Mouse (Mus musculus) stomach, postnatal 0 days (tissue): ENCODE data around the gene Fam71b. TPM values are rescaled to one million over a fixed set of nuclear protein-coding genes. Genes with fewer than 3 reads are reported as not detected.

Experiments used
- ATAC-seq: fragments of 200-750 bp; cut with Nextera tagmentation; 2 replicates; pipeline ENCODE4 v1.8.0; 2017; ENCODE audit not compliant: low FRiP score, low TSS enrichment
- DNase-seq: peaks from one replicate; pipeline ENCODE4 v3.0.0-alpha.2; 2016; ENCODE audit warnings: low spot score
- H3K27ac ChIP-seq: fragments of 300-500 bp; sonication (generic); replicated peaks from 2 replicates; pipeline ENCODE4 v1.5.1; 2014; ENCODE audit warnings: mild to moderate bottlenecking, control low read depth
- H3K27me3 ChIP-seq: fragments of 300-500 bp; sonication (generic); 2 replicates; pipeline ENCODE4 v1.6.1; 2014; ENCODE audit warnings: low read length; ENCODE audit not compliant: control insufficient read depth, insufficient read depth
- H3K36me3 ChIP-seq: fragments of 300-500 bp; sonication (generic); 2 replicates; pipeline ENCODE4 v1.6.1; 2014; ENCODE audit warnings: low read length, mixed read lengths; ENCODE audit not compliant: control insufficient read depth, insufficient read depth
- H3K4me1 ChIP-seq: fragments of 300-500 bp; sonication (generic); replicated peaks from 2 replicates; pipeline ENCODE4 v1.6.1; 2014; ENCODE audit warnings: antibody characterized with exemption; ENCODE audit not compliant: control insufficient read depth, insufficient read depth
- H3K4me2 ChIP-seq: fragments of 300-500 bp; sonication (generic); replicated peaks from 2 replicates; pipeline ENCODE4 v1.6.1; 2014; ENCODE audit warnings: low read depth, mild to moderate bottlenecking, control low read depth, moderate library complexity
- H3K4me3 ChIP-seq: fragments of 300-500 bp; sonication (generic); 2 replicates; pipeline ENCODE4 v1.5.1; 2014; ENCODE audit warnings: low read depth, low read length, control low read depth
- H3K9ac ChIP-seq: fragments of 300-500 bp; sonication (generic); 2 replicates; pipeline ENCODE4 v1.6.1; 2014; ENCODE audit warnings: mild to moderate bottlenecking, low read length, control low read depth, mixed read lengths
- H3K9me3 ChIP-seq: fragments of 300-500 bp; sonication (generic); 2 replicates; pipeline ENCODE4 v1.6.1; 2016; ENCODE audit warnings: low read length; ENCODE audit not compliant: control insufficient read depth
- CTCF ChIP-seq: IDR thresholded peaks from 2 replicates; pipeline ENCODE4 v1.5.1; 2016; ENCODE audit warnings: antibody characterized with exemption, low read depth, mild to moderate bottlenecking, moderate library complexity
- EP300 ChIP-seq: optimal IDR thresholded peaks from 2 replicates; pipeline ENCODE3; 2016; ENCODE audit warnings: antibody characterized with exemption
- WGBS: fragments of 180-500 bp; shearing (Covaris S2); extraction: QIAGEN DNeasy Blood & Tissue Kit; methylation state at CpG from one replicate; pipeline ENCODE4 v1.1.7; 2014; 5-methylcytosine and 5-hydroxymethylcytosine counted together
- polyA plus RNA-seq: library from polyadenylated mRNA; unstranded; fragments of >200 nt; fragmentation: Nextera tagmentation; extraction: Ambion mirVana; gene quantifications from 2 replicates; pipeline ENCODE4 v1.2.1, GENCODE M21; 2015

Gene Fam71b
- polyA plus RNA-seq, 1 experiment from 2014 or later: not detected

- DNase-seq: no peak
- TF ChIP-seq CTCF: no peak
- Histone ChIP-seq H3K9ac (no peak overlapping the region), H3K27me3 (no peaks in the 10 kb centered on the region), H3K4me3 (no peak overlapping the region), H3K27ac (no peak overlapping the region), H3K9me3 (no peaks in the 10 kb centered on the region), H3K36me3 (no peaks in the 10 kb centered on the region), H3K4me1 (no peaks in the 10 kb centered on the region), H3K4me2 (no peak overlapping the region)
- ATAC-seq: no peak
- WGBS: 86% methylated on average over 1 of the region's 1 CpGs
Observed at GRCm38 (mm10) chr11:46441774-46442173, 45.4 kb downstream of the Fam71b start.

GRCm38 (mm10) chr11:46443152-46443551 is 46.8 kb downstream of the Fam71b start:
- ATAC-seq (no peak), DNase-seq (no peak)
- WGBS: 93% methylated on average over 1 of the region's 1 CpGs
- no peak overlapping the region for H3K4me2 ChIP-seq
- H3K36me3 ChIP-seq: no peaks in the 10 kb centered on the region
- H3K4me3 ChIP-seq: no peak overlapping the region
- no peaks in the 10 kb centered on the region for H3K27me3 ChIP-seq
- H3K9me3 ChIP-seq: no peaks in the 10 kb centered on the region
- TF ChIP-seq EP300: no peak
- peak; percentile 44 for TF ChIP-seq CTCF
- no peaks in the 10 kb centered on the region for H3K4me1 ChIP-seq
- no peak overlapping the region for H3K9ac ChIP-seq
- no peak overlapping the region for H3K27ac ChIP-seq

GRCm38 (mm10) chr11:46443979-46444378 is 47.6 kb downstream of the Fam71b start:
- no peaks in the 10 kb centered on the region for H3K36me3 ChIP-seq
- 80% methylated on average over 5 of the region's 5 CpGs for WGBS
- H3K9me3 ChIP-seq: no peaks in the 10 kb centered on the region
- no peak for TF ChIP-seq CTCF
- TF ChIP-seq EP300: no peak
- DNase-seq: no peak
- H3K4me1 ChIP-seq: no peaks in the 10 kb centered on the region
- H3K27ac ChIP-seq: no peak overlapping the region
- ATAC-seq: no peak
- no peak overlapping the region for H3K4me2 ChIP-seq
- no peak overlapping the region for H3K4me3 ChIP-seq
- H3K9ac ChIP-seq: no peak overlapping the region
- H3K27me3 ChIP-seq: no peaks in the 10 kb centered on the region

- 89% methylated on average over 6 of the region's 6 CpGs for WGBS
- Histone ChIP-seq H3K4me3 (no peak overlapping the region), H3K27ac (no peak overlapping the region), H3K36me3 (no peaks in the 10 kb centered on the region), H3K9me3 (no peaks in the 10 kb centered on the region), H3K4me2 (no peak overlapping the region), H3K9ac (no peak overlapping the region), H3K4me1 (no peaks in the 10 kb centered on the region), H3K27me3 (no peaks in the 10 kb centered on the region)
- TF ChIP-seq CTCF: no peak
- TF ChIP-seq EP300: no peak
- ATAC-seq: no peak
- DNase-seq: no peak
Observed at GRCm38 (mm10) chr11:46446150-46446549, 49.8 kb downstream of the Fam71b start.

- WGBS: 75% methylated on average over 13 of the region's 13 CpGs
- Histone ChIP-seq H3K9me3 (no peaks in the 10 kb centered on the region), H3K4me1 (no peaks in the 10 kb centered on the region), H3K9ac (no peak overlapping the region), H3K27ac (no peak overlapping the region), H3K4me3 (no peak overlapping the region), H3K27me3 (no peaks in the 10 kb centered on the region), H3K4me2 (no peak overlapping the region), H3K36me3 (no peaks in the 10 kb centered on the region)
- ATAC-seq (no peak), DNase-seq (no peak)
- no peak for TF ChIP-seq CTCF
- TF ChIP-seq EP300: no peak
Observed at GRCm38 (mm10) chr11:46447644-46448484, 51.5 kb downstream of the Fam71b start.

GRCm38 (mm10) chr11:46449461-46450080 is 53.2 kb downstream of the Fam71b start:
- no peak overlapping the region for H3K27ac ChIP-seq
- TF ChIP-seq EP300 (no peak), CTCF (no peak)
- H3K4me1 ChIP-seq: no peaks in the 10 kb centered on the region
- no peaks in the 10 kb centered on the region for H3K9me3 ChIP-seq
- H3K27me3 ChIP-seq: no peaks in the 10 kb centered on the region
- H3K9ac ChIP-seq: no peak overlapping the region
- ATAC-seq: no peak
- H3K4me3 ChIP-seq: no peak overlapping the region
- H3K4me2 ChIP-seq: no peak overlapping the region
- 63% methylated on average over 11 of the region's 11 CpGs for WGBS
- no peaks in the 10 kb centered on the region for H3K36me3 ChIP-seq
- no peak for DNase-seq
